Mouse (Mus musculus): Measurements from ENCODE around the gene Notch4. TPM values are rescaled to one million over a fixed set of nuclear protein-coding genes. Genes with fewer than 3 reads are reported as not detected.

Gene Notch4
- polyA plus RNA-seq, 1 experiment from 2014 or later = 13.6 TPM

DNA sequence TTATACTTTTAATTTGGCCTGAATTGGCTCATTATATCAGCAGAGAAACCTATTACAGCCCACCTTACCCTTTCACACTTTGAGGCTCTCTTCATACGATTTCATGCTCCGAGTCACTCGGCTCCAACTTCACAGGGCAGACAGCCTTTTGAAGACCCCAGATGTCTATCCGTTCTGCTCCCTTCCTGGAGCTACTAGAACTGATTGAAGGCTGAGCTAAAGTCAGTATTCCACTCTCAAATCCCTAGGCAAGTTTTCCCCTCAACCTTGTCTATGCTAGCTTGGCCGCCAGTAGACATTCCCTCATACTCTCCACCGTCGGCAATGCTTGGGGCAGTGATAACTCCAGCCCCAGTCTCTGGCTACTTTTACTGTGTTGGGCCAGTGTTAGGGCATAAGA is 25.1 kb downstream of the Notch4 start:
- ATAC-seq (ENCODE audit: low FRiP score, low read depth) = no peak
- H3K36me3 ChIP-seq = peaks cover under 1% of the 10 kb centered on the region; the same call in 1 of the 2 replicates
- H3K4me2 ChIP-seq (replicated peaks) = 0 out of 2 replicates have a peak overlapping the region, but pooled peaks have one; percentile 9
- WGBS = 47% methylated on average over 7 of the region's 7 CpGs
- no peak overlapping the region for H3K27ac ChIP-seq (replicated peaks)
- H3K9ac ChIP-seq (replicated peaks) = no peak overlapping the region
- H3K27me3 ChIP-seq = no peaks in the 10 kb centered on the region
- H3K9me3 ChIP-seq = no peaks in the 10 kb centered on the region
- H3K4me3 ChIP-seq = no peak overlapping the region
- H3K4me1 ChIP-seq = peaks cover 67% of the 10 kb centered on the region

- H3K9ac ChIP-seq (replicated peaks) = no peak within 1 kb of the TSS
- 0 out of 2 replicates have a peak within 1 kb of the TSS, but pooled peaks have one; percentile 89 for H3K4me3 ChIP-seq
- peak within 1 kb of the TSS; percentile 99 for H3K27ac ChIP-seq (replicated peaks)
- ATAC-seq (ENCODE audit: low FRiP score, low read depth) = no peak
- H3K4me2 ChIP-seq (replicated peaks) = peak within 1 kb of the TSS; percentile 87
- peaks cover 72% of the 10 kb centered on the region for H3K4me1 ChIP-seq
- no peaks in the 10 kb centered on the region for H3K9me3 ChIP-seq
- 32% methylated on average over 7 of the region's 7 CpGs for WGBS
- peaks cover 5% of the 10 kb centered on the region for H3K36me3 ChIP-seq
- H3K27me3 ChIP-seq = no peaks in the 10 kb centered on the region
These were observed 25.6 kb downstream of the Notch4 start, which contains the start of gene Gpsm3 for GRCm38 (mm10) chr17:34589681-34590101. Gene Gpsm3 (plus strand): TSS chr17:34589806.

- H3K27ac ChIP-seq (replicated peaks) = peak overlapping the region; percentile 99
These were observed 26.3 kb downstream of the Notch4 start for GRCm38 (mm10) chr17:34590154-34590987.

GRCm38 (mm10) chr17:34591029-34591993 is 27.2 kb downstream of the Notch4 start, which contains the start of gene Pbx2:
Gene Pbx2 (plus strand): TSS chr17:34591266.
- H3K36me3 ChIP-seq = peaks cover 21% of the 10 kb centered on the region
- peaks cover 79% of the 10 kb centered on the region for H3K4me1 ChIP-seq
- peak within 1 kb of the TSS; percentile 99 for H3K9ac ChIP-seq (replicated peaks)
- ATAC-seq (ENCODE audit: low FRiP score, low read depth) = peak; percentile 13
- H3K27ac ChIP-seq (replicated peaks) = peak within 1 kb of the TSS; percentile 99
- H3K4me2 ChIP-seq (replicated peaks) = peak within 1 kb of the TSS; percentile 87
- peak within 1 kb of the TSS; percentile 89 for H3K4me3 ChIP-seq
- no peaks in the 10 kb centered on the region for H3K9me3 ChIP-seq
- H3K27me3 ChIP-seq = no peaks in the 10 kb centered on the region
- 1% methylated on average over 21 of the region's 21 CpGs for WGBS

More at GRCm38 (mm10) chr17:34590154-34590987, 26.3 kb downstream of the Notch4 start:
- 59% methylated on average over 15 of the region's 15 CpGs for WGBS
- H3K4me3 ChIP-seq = peak overlapping the region; percentile 89; the same call in 1 of the 2 replicates
- no peaks in the 10 kb centered on the region for H3K9me3 ChIP-seq
- no peak for ATAC-seq (ENCODE audit: low FRiP score, low read depth)
- H3K4me1 ChIP-seq = peaks cover 79% of the 10 kb centered on the region
- H3K9ac ChIP-seq (replicated peaks) = peak overlapping the region; percentile 99
- peaks cover 12% of the 10 kb centered on the region for H3K36me3 ChIP-seq
- no peaks in the 10 kb centered on the region for H3K27me3 ChIP-seq
- peak overlapping the region; percentile 87 for H3K4me2 ChIP-seq (replicated peaks)

DNA sequence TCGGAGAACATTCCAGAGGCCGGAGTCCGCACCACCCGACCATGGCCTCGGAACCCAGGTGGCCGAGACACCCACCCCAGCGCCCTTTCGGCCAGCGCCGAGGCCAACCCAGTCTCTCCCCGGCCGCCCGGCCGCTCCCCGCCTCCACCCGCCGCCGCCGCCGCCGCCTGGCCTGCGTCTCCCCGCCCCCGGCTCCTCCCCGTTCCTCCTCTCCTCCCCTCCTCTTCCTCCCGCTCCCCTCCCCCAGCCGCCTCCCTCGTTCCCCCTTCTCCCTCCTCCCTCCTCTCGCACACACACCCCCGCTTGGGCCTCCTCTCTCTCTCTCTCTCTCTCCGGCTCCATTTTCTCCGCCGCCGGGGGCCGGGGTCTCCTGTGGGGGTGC is 27.9 kb downstream of the Notch4 start:
- Histone ChIP-seq H3K27me3 (no peaks in the 10 kb centered on the region), H3K4me2 (replicated peaks) (peak overlapping the region; percentile 87), H3K4me1 (peaks cover 76% of the 10 kb centered on the region), H3K9ac (replicated peaks) (peak overlapping the region; percentile 99), H3K9me3 (no peaks in the 10 kb centered on the region), H3K36me3 (peaks cover 21% of the 10 kb centered on the region), H3K4me3 (peak overlapping the region; percentile 89), H3K27ac (replicated peaks) (peak overlapping the region; percentile 99)
- WGBS = 2% methylated on average over 27 of the region's 35 CpGs
- ATAC-seq (ENCODE audit: low FRiP score, low read depth) = peak; percentile 55

DNA sequence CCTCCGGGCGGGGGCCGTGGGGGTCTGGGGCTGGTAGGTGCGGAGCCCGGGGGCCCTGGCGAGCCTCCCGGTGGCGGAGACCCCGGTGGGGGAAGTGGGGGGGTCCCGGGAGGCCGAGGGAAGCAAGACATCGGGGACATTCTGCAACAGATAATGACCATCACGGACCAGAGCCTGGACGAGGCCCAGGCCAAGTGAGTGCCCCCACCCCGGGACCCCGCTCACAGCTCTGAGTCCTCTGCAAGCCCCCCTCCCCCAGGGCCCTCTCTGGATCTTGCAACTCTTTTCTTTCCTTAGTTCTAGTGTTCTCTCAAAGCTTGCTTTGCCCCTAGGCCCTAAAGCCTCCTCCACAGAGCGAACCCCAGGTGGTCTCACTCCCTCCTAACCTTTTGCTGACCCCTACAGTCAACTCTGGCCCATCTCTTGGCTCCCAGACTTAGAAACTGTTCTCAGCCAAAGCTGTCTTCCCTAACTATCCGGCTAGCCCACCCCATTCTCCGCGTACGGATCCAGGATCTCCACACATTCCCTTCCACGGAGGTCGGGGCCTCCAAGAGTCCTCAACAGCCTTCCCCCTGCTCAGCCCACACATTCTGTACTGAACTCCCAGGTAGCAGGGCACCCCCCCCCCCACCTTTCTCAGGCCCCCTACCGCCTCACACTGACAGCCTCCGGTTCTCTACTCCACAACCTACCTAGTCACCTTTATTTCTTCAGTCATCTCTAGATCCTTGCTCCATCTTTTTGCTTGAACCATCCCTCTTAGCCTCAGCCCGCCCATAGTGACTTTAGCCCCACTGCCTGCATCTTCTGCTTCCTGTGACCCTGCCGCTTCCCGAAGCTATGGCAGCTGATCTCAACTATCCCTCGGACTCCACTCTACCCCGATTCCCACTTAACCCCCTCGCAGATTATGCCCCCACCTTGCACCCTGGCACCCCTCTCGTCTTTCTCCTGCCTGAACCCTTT is 28.8 kb downstream of the Notch4 start:
- ATAC-seq (ENCODE audit: low FRiP score, low read depth) = peak; percentile 28; the same call in 1 of the 2 replicates
- peaks cover 80% of the 10 kb centered on the region for H3K4me1 ChIP-seq
- no peaks in the 10 kb centered on the region for H3K27me3 ChIP-seq
- H3K27ac ChIP-seq (replicated peaks) = peak overlapping the region; percentile 99
- H3K4me3 ChIP-seq = peak overlapping the region; percentile 89
- no peaks in the 10 kb centered on the region for H3K9me3 ChIP-seq
- H3K36me3 ChIP-seq = peaks cover 21% of the 10 kb centered on the region
- H3K9ac ChIP-seq (replicated peaks) = peak overlapping the region; percentile 99
- H3K4me2 ChIP-seq (replicated peaks) = peak overlapping the region; percentile 87
- under 1% methylated on average over 31 of the region's 32 CpGs for WGBS

DNA sequence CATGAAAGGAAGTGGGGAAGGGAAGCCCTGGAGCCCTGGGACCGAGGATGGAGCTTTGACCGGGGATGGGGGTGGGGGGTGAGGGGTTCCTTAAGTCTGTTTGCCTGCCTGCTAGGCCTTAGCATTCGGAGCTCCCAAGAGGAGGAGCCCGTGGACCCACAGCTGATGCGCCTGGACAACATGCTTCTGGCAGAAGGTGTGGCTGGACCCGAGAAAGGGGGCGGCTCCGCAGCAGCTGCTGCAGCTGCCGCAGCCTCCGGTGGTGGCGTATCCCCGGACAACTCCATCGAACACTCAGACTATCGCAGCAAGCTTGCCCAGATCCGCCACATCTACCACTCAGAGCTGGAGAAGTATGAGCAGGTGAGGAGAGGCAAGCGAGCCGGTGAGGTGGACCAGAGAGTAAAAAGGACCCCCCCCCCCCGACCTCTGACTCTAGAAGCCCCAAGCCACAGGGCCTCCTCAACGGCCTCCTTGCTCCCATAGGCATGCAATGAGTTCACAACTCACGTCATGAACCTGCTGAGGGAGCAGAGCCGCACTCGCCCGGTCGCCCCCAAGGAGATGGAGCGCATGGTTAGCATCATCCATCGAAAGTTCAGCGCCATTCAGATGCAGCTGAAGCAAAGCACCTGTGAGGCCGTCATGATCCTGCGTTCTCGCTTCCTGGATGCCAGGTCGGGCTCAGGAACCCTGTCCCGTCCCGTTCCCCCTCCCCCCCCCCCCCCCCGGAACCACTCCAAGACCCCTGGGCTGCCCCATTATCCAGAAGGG is 29.9 kb downstream of the Notch4 start:
- no peaks in the 10 kb centered on the region for H3K9me3 ChIP-seq
- 53% methylated on average over 34 of the region's 34 CpGs for WGBS
- peak overlapping the region; percentile 89 for H3K4me3 ChIP-seq
- peaks cover 76% of the 10 kb centered on the region for H3K4me1 ChIP-seq
- peaks cover 21% of the 10 kb centered on the region for H3K36me3 ChIP-seq
- H3K27ac ChIP-seq (replicated peaks) = peak overlapping the region; percentile 99
- peak overlapping the region; percentile 99 for H3K9ac ChIP-seq (replicated peaks)
- peak overlapping the region; percentile 87 for H3K4me2 ChIP-seq (replicated peaks)
- H3K27me3 ChIP-seq = no peaks in the 10 kb centered on the region
- no peak for ATAC-seq (ENCODE audit: low FRiP score, low read depth)

- Histone ChIP-seq H3K4me3 (no peak overlapping the region), H3K4me2 (replicated peaks) (no peak overlapping the region), H3K36me3 (peaks cover 35% of the 10 kb centered on the region), H3K9me3 (no peaks in the 10 kb centered on the region), H3K4me1 (peaks cover 54% of the 10 kb centered on the region), H3K27ac (replicated peaks) (no peak overlapping the region), H3K27me3 (no peaks in the 10 kb centered on the region), H3K9ac (replicated peaks) (no peak overlapping the region)
- no peak for ATAC-seq (ENCODE audit: low FRiP score, low read depth)
- 79% methylated on average over 8 of the region's 8 CpGs for WGBS
These were observed 32.0 kb downstream of the Notch4 start for GRCm38 (mm10) chr17:34596098-34596497.

GRCm38 (mm10) chr17:34597566-34598095 is 33.6 kb downstream of the Notch4 start, which contains the start of gene Ager:
Gene Ager (plus strand): TSS chr17:34597862.
- Histone ChIP-seq H3K4me2 (replicated peaks) (no peak within 1 kb of the TSS), H3K27me3 (no peaks in the 10 kb centered on the region), H3K36me3 (peaks cover 45% of the 10 kb centered on the region), H3K4me3 (no peak within 1 kb of the TSS), H3K9me3 (no peaks in the 10 kb centered on the region), H3K4me1 (peaks cover 56% of the 10 kb centered on the region), H3K9ac (replicated peaks) (peak within 1 kb of the TSS; percentile 34), H3K27ac (replicated peaks) (peak within 1 kb of the TSS; percentile 39)
- no peak for ATAC-seq (ENCODE audit: low FRiP score, low read depth)
- 21% methylated on average over 5 of the region's 6 CpGs for WGBS

- H3K27me3 ChIP-seq = no peaks in the 10 kb centered on the region
- no peaks in the 10 kb centered on the region for H3K9me3 ChIP-seq
- H3K36me3 ChIP-seq = peaks cover 38% of the 10 kb centered on the region
- peaks cover 42% of the 10 kb centered on the region for H3K4me1 ChIP-seq
- no peak overlapping the region for H3K27ac ChIP-seq (replicated peaks)
- H3K4me2 ChIP-seq (replicated peaks) = no peak overlapping the region
- no peak overlapping the region for H3K9ac ChIP-seq (replicated peaks)
- no peak overlapping the region for H3K4me3 ChIP-seq
- WGBS = 73% methylated on average over 9 of the region's 9 CpGs
- no peak for ATAC-seq (ENCODE audit: low FRiP score, low read depth)
These were observed 35.8 kb downstream of the Notch4 start for GRCm38 (mm10) chr17:34599891-34600290.
